Mouse (Mus musculus) MEL (cell line): ENCODE measurements at regions not wholly inside any gene's neighbourhood (a gene's known extent, or its start where the extent isn't known, plus 50 kb on each side); places are given as distances from the start of the nearest gene placed in this dataset.

Experiments used
- DNase-seq: peaks from one replicate; pipeline ENCODE4 v3.0.0; 2011; ENCODE audit warnings: low read depth, low spot score
- H3K27ac ChIP-seq: 2 replicates; pipeline ENCODE4 v1.5.1; 2012; ENCODE audit warnings: low read depth, mild to moderate bottlenecking, control low read depth, low read length, moderate library complexity; ENCODE audit not compliant: control insufficient read depth
- H3K27me3 ChIP-seq, 2 experiments: fragments of 150-350 bp in 1 of 2; sonication (generic) in 1 of 2; 2 replicates each; pipeline ENCODE4 v1.6.1; 2012; ENCODE audit warnings: low read length in 2 of 2, mild to moderate bottlenecking in 2 of 2, improper control_type of control experiment in 1 of 2, moderate library complexity in 1 of 2; ENCODE audit not compliant: insufficient read depth in 2 of 2, control insufficient read depth in 1 of 2
- H3K36me3 ChIP-seq, 2 experiments: 2 replicates each; pipeline ENCODE4 v1.6.1; 2012 to 2014; ENCODE audit warnings: low read length in 2 of 2, improper control_type of control experiment in 1 of 2, inconsistent platforms in 1 of 2, mild to moderate bottlenecking in 1 of 2; ENCODE audit not compliant: insufficient read depth in 2 of 2, control insufficient read depth in 1 of 2
- H3K4me1 ChIP-seq, 2 experiments: fragments of 150-350 bp in 1 of 2; sonication (generic) in 1 of 2; 2 replicates each; pipeline ENCODE4 v1.6.1; 2012; ENCODE audit warnings: low read length in 2 of 2, improper control_type of control experiment in 1 of 2, mild to moderate bottlenecking in 1 of 2; ENCODE audit not compliant: insufficient read depth in 2 of 2, control insufficient read depth in 1 of 2
- H3K4me3 ChIP-seq, 2 experiments: fragments of 150-350 bp in 1 of 2; sonication (generic) in 1 of 2; 2 replicates each; pipeline ENCODE4 v1.5.1; 2012; ENCODE audit warnings: low read depth in 2 of 2, low read length in 2 of 2, mild to moderate bottlenecking in 2 of 2, moderate library complexity in 2 of 2, control low read depth in 1 of 2, improper control_type of control experiment in 1 of 2; ENCODE audit not compliant: control insufficient read depth in 1 of 2, insufficient read depth in 1 of 2
- H3K79me2 ChIP-seq: 2 replicates; pipeline ENCODE4 v1.6.1; 2012; ENCODE audit warnings: mild to moderate bottlenecking, low read length, moderate library complexity; ENCODE audit not compliant: control insufficient read depth, poor library complexity, insufficient read depth
- H3K9ac ChIP-seq: 2 replicates; pipeline ENCODE4 v1.6.1; 2012; ENCODE audit warnings: low read depth, mild to moderate bottlenecking, control low read depth, low read length, moderate library complexity; ENCODE audit not compliant: control insufficient read depth, poor library complexity, severe bottlenecking
- H3K9me3 ChIP-seq: fragments of 150-350 bp; sonication (generic); replicated peaks from 2 replicates; pipeline ENCODE4 v1.6.1; 2012; ENCODE audit warnings: mild to moderate bottlenecking, low read length, improper control_type of control experiment, moderate library complexity; ENCODE audit not compliant: insufficient read depth
- CHD2 ChIP-seq: IDR thresholded peaks from 2 replicates; pipeline ENCODE4 v1.6.1; 2011; ENCODE audit warnings: low read length, improper control_type of control experiment
- CTCF ChIP-seq, 3 experiments: IDR thresholded peaks in 2 of 3; conservative IDR thresholded peaks in 1 of 3; 2 replicates each; pipeline ENCODE4 v1.5.1; 2011 to 2012; ENCODE audit warnings: low read length in 3 of 3, low read depth in 2 of 3, mild to moderate bottlenecking in 2 of 3, improper control_type of control experiment in 1 of 3, inconsistent platforms in 1 of 3, mixed read lengths in 1 of 3, moderate library complexity in 1 of 3; ENCODE audit not compliant: control insufficient read depth in 1 of 3, insufficient read depth in 1 of 3, poor library complexity in 1 of 3, severe bottlenecking in 1 of 3
- EP300 ChIP-seq, 2 experiments: IDR thresholded peaks; 2 replicates each; pipeline ENCODE4 v1.6.1; 2011; ENCODE audit warnings: improper control_type of control experiment in 2 of 2, low read length in 2 of 2, low read depth in 1 of 2, mild to moderate bottlenecking in 1 of 2
- ETS1 ChIP-seq: IDR thresholded peaks from 2 replicates; pipeline ENCODE4 v1.6.1; 2012; ENCODE audit warnings: low read depth, mild to moderate bottlenecking, inconsistent platforms, low read length, improper control_type of control experiment, moderate library complexity
- GABPA ChIP-seq: IDR thresholded peaks from 2 replicates; pipeline ENCODE4 v1.6.1; 2012; ENCODE audit warnings: low read depth, mild to moderate bottlenecking, inconsistent platforms, low read length, improper control_type of control experiment, moderate library complexity
- JUND ChIP-seq: IDR thresholded peaks from 2 replicates; pipeline ENCODE4 v1.6.1; 2011; ENCODE audit warnings: low read depth, mild to moderate bottlenecking, improper control_type of control experiment, low read length
- KAT2A ChIP-seq: conservative IDR thresholded peaks from 2 replicates; pipeline ENCODE4 v1.6.1; 2012; ENCODE audit warnings: low read depth, low read length, improper control_type of control experiment, inconsistent platforms
- MAX ChIP-seq: IDR thresholded peaks from 2 replicates; pipeline ENCODE4 v1.6.1; 2011; ENCODE audit warnings: low read length, improper control_type of control experiment
- MEF2A ChIP-seq: IDR thresholded peaks from 2 replicates; pipeline ENCODE4 v1.6.1; 2014; ENCODE audit warnings: low read depth, mild to moderate bottlenecking, inconsistent platforms, low read length, improper control_type of control experiment; ENCODE audit not compliant: poor library complexity, insufficient replicate concordance, severe bottlenecking; ENCODE audit errors: extremely low read depth
- NELFE ChIP-seq: IDR thresholded peaks from 2 replicates; pipeline ENCODE4 v1.6.1; 2011; ENCODE audit warnings: low read depth, low read length, improper control_type of control experiment
- NRF1 ChIP-seq: IDR thresholded peaks from 2 replicates; pipeline ENCODE4 v1.6.1; 2014; ENCODE audit warnings: low read depth, mild to moderate bottlenecking, inconsistent platforms, low read length, improper control_type of control experiment, moderate library complexity; ENCODE audit not compliant: poor library complexity, insufficient read depth, severe bottlenecking
- POLR2A ChIP-seq, 2 experiments: IDR thresholded peaks; 2 replicates each; pipeline ENCODE4 v1.6.1; 2011 to 2012; ENCODE audit warnings: low read length in 2 of 2, mild to moderate bottlenecking in 2 of 2, control low read depth in 1 of 2, improper control_type of control experiment in 1 of 2, low read depth in 1 of 2, moderate library complexity in 1 of 2; ENCODE audit not compliant: control insufficient read depth in 1 of 2, insufficient read depth in 1 of 2, poor library complexity in 1 of 2
- POLR2AphosphoS5 ChIP-seq: IDR thresholded peaks from 2 replicates; pipeline ENCODE4 v1.6.1; 2012; ENCODE audit warnings: low read depth, borderline replicate concordance, mild to moderate bottlenecking, inconsistent platforms, low read length, moderate library complexity, mixed read lengths
- RCOR1 ChIP-seq: IDR thresholded peaks from 2 replicates; pipeline ENCODE4 v1.6.1; 2012; ENCODE audit warnings: low read depth, mild to moderate bottlenecking, inconsistent platforms, low read length, improper control_type of control experiment
- SMC3 ChIP-seq: IDR thresholded peaks from 2 replicates; pipeline ENCODE4 v1.6.1; 2011; ENCODE audit warnings: low read depth, low read length, improper control_type of control experiment
- TAL1 ChIP-seq: IDR thresholded peaks from 2 replicates; pipeline ENCODE4 v1.6.1; 2012; ENCODE audit warnings: mild to moderate bottlenecking, inconsistent platforms, low read length, moderate library complexity, mixed read lengths
- UBTF ChIP-seq: IDR thresholded peaks from 2 replicates; pipeline ENCODE4 v1.6.1; 2012; ENCODE audit warnings: low read depth, mild to moderate bottlenecking, inconsistent platforms, low read length, improper control_type of control experiment, moderate library complexity, borderline replicate concordance; ENCODE audit not compliant: insufficient read depth
- USF1 ChIP-seq: IDR thresholded peaks from 2 replicates; pipeline ENCODE4 v1.6.1; 2014; ENCODE audit warnings: low read depth, mild to moderate bottlenecking, inconsistent platforms, low read length, improper control_type of control experiment, moderate library complexity
- USF2 ChIP-seq, 2 experiments: IDR thresholded peaks; 2 replicates each; pipeline ENCODE4 v1.6.1; 2011 to 2012; ENCODE audit warnings: improper control_type of control experiment in 2 of 2, low read length in 2 of 2, borderline replicate concordance in 1 of 2, inconsistent platforms in 1 of 2, low read depth in 1 of 2, mild to moderate bottlenecking in 1 of 2; ENCODE audit not compliant: insufficient read depth in 1 of 2
- ZC3H11A ChIP-seq: IDR thresholded peaks from 2 replicates; pipeline ENCODE4 v1.6.1; 2012; ENCODE audit warnings: low read depth, mild to moderate bottlenecking, inconsistent platforms, low read length, improper control_type of control experiment
- ZMIZ1 ChIP-seq: IDR thresholded peaks from 2 replicates; pipeline ENCODE4 v1.6.1; 2012; ENCODE audit warnings: low read depth, mild to moderate bottlenecking, inconsistent platforms, low read length, improper control_type of control experiment, moderate library complexity

GRCm38 (mm10) chr14:76772781-76773438 lies 216.2 kb upstream of the Serp2 start (continued):
- no peak for TF ChIP-seq USF2 (IDR thresholded peaks at IDR 0.05; ENCODE audit: borderline replicate concordance in 1 of 2, insufficient read depth in 1 of 2, low read depth in 1 of 2, low read length in 2 of 2)

- Histone ChIP-seq H3K27me3 (no peaks in the 10 kb centered on the region), H3K79me2 (no peaks in the 10 kb centered on the region), H3K4me1 (no peaks in the 10 kb centered on the region), H3K9ac (no peak overlapping the region), H3K9me3 (no peaks in the 10 kb centered on the region), H3K27ac (no peak overlapping the region), H3K4me3 (no peak overlapping the region), H3K36me3 (no peaks in the 10 kb centered on the region)
- TF ChIP-seq ETS1 (no peak), ZMIZ1 (no peak), ZC3H11A (no peak), JUND (no peak), CHD2 (no peak), KAT2A (no peak), NRF1 (no peak)
- no peak for DNase-seq
Observed at GRCm38 (mm10) chr14:76770106-76770505, 213.4 kb upstream of the Serp2 start.

- Histone ChIP-seq H3K9me3 (no peaks in the 10 kb centered on the region), H3K27me3 (no peaks in the 10 kb centered on the region), H3K79me2 (no peaks in the 10 kb centered on the region), H3K36me3 (no peaks in the 10 kb centered on the region), H3K27ac (no peak overlapping the region), H3K4me1 (no peaks in the 10 kb centered on the region), H3K9ac (no peak overlapping the region), H3K4me3 (no peak overlapping the region)
- DNase-seq, result no peak
- TF ChIP-seq CTCF (IDR thresholded peaks at IDR 0.05 in 2 of 3, conservative IDR thresholded peaks at IDR 0.05 in 1 of 3; ENCODE audit: control insufficient read depth in 1 of 3, insufficient read depth in 1 of 3, low read depth in 2 of 3, low read length in 3 of 3, poor library complexity in 1 of 3, severe bottlenecking in 1 of 3), result no peak
- TF ChIP-seq NRF1, result no peak
- TF ChIP-seq RCOR1, result no peak
- no peak for TF ChIP-seq USF2 (IDR thresholded peaks at IDR 0.05; ENCODE audit: borderline replicate concordance in 1 of 2, insufficient read depth in 1 of 2, low read depth in 1 of 2, low read length in 2 of 2)
- TF ChIP-seq ZC3H11A, result no peak
- TF ChIP-seq POLR2AphosphoS5, result no peak
- TF ChIP-seq NELFE, result no peak
- no peak for TF ChIP-seq SMC3
- TF ChIP-seq UBTF, result no peak
- TF ChIP-seq MEF2A, result no peak
- TF ChIP-seq EP300 (IDR thresholded peaks at IDR 0.05; ENCODE audit: low read depth in 1 of 2, low read length in 2 of 2), result no peak
- no peak for TF ChIP-seq ETS1
- no peak for TF ChIP-seq MAX
- no peak for TF ChIP-seq GABPA
- no peak for TF ChIP-seq USF1
- no peak for TF ChIP-seq POLR2A (IDR thresholded peaks at IDR 0.05; ENCODE audit: control insufficient read depth in 1 of 2, insufficient read depth in 1 of 2, low read depth in 1 of 2, low read length in 2 of 2, poor library complexity in 1 of 2)
- no peak for TF ChIP-seq TAL1
Observed at GRCm38 (mm10) chr14:76767301-76767700, 210.6 kb upstream of the Serp2 start.
